Mouse (Mus musculus) liver, postnatal 0 days (tissue): Measurements from ENCODE around the gene Padi2.

Experiments used
- CTCF ChIP-seq: sonication (generic); IDR thresholded peaks from 2 replicates; pipeline ENCODE4 v1.5.1; 2016; ENCODE audit warnings: antibody characterized with exemption, low read depth
- EP300 ChIP-seq: IDR thresholded peaks from 2 replicates; pipeline ENCODE4 v1.6.1; 2016; ENCODE audit warnings: antibody characterized with exemption, low read depth, mild to moderate bottlenecking

GRCm38 (mm10) chr4:140860767-140861147 is 45.4 kb upstream of the Padi2 start:
- TF ChIP-seq CTCF (no peak), EP300 (no peak)
